Mouse (Mus musculus): Measurements from ENCODE around the gene Tbcd. TPM values are rescaled to one million over a fixed set of nuclear protein-coding genes. Genes with fewer than 3 reads are reported as not detected.
A peak's percentile ranks its signal among the peaks of the same experiment; 100 is the strongest.

The Tbcd gene
- polyA plus RNA-seq, 1 experiment from 2014 or later, result 40.8 TPM

GRCm38 (mm10) chr11:121508478-121508877, 56.7 kb downstream of the Tbcd start:
- Histone ChIP-seq H3K9me3 (ENCODE audit: low read length) (no peaks in the 10 kb centered on the region), H3K36me3 (ENCODE audit: insufficient read depth, low read length) (peaks cover 7% of the 10 kb centered on the region; the same call in 1 of the 2 replicates), H3K4me3 (ENCODE audit: low read length) (no peak overlapping the region), H3K27ac (ENCODE audit: low read length) (no peak overlapping the region), H3K9ac (replicated peaks; ENCODE audit: low read length) (no peak overlapping the region), H3K4me1 (ENCODE audit: insufficient read depth, low read length) (peaks cover 7% of the 10 kb centered on the region; the same call in 1 of the 2 replicates), H3K27me3 (ENCODE audit: insufficient read depth, low read length) (no peaks in the 10 kb centered on the region), H3K4me2 (replicated peaks; ENCODE audit: low read depth, low read length) (no peak overlapping the region)
- no peak for ATAC-seq (ENCODE audit: low FRiP score, low TSS enrichment)
- 77% methylated on average over 4 of the region's 4 CpGs for WGBS

- no peak overlapping the region for H3K4me2 ChIP-seq (replicated peaks; ENCODE audit: low read depth, low read length)
- peaks cover 7% of the 10 kb centered on the region; the same call in 1 of the 2 replicates for H3K4me1 ChIP-seq (ENCODE audit: insufficient read depth, low read length)
- H3K9ac ChIP-seq (replicated peaks; ENCODE audit: low read length), result no peak overlapping the region
- H3K9me3 ChIP-seq (ENCODE audit: low read length), result no peaks in the 10 kb centered on the region
- H3K4me3 ChIP-seq (ENCODE audit: low read length), result no peak overlapping the region
- H3K36me3 ChIP-seq (ENCODE audit: insufficient read depth, low read length), result peaks cover 2% of the 10 kb centered on the region; the same call in 1 of the 2 replicates
- H3K27ac ChIP-seq (ENCODE audit: low read length), result no peak overlapping the region
- no peaks in the 10 kb centered on the region for H3K27me3 ChIP-seq (ENCODE audit: insufficient read depth, low read length)
- 55% methylated on average over 9 of the region's 9 CpGs for whole genome bisulfite sequencing
- ATAC-seq (ENCODE audit: low FRiP score, low TSS enrichment), result no peak
Observed at GRCm38 (mm10) chr11:121510512-121511246, 58.9 kb downstream of the Tbcd start.

- ATAC-seq (ENCODE audit: low FRiP score, low TSS enrichment), result no peak
- H3K9ac ChIP-seq (replicated peaks; ENCODE audit: low read length), result no peak overlapping the region
- H3K27ac ChIP-seq (ENCODE audit: low read length), result no peak overlapping the region
- peaks cover 8% of the 10 kb centered on the region; the same call in 1 of the 2 replicates for H3K4me1 ChIP-seq (ENCODE audit: insufficient read depth, low read length)
- no peak overlapping the region for H3K4me2 ChIP-seq (replicated peaks; ENCODE audit: low read depth, low read length)
- H3K4me3 ChIP-seq (ENCODE audit: low read length), result no peak overlapping the region
- H3K9me3 ChIP-seq (ENCODE audit: low read length), result no peaks in the 10 kb centered on the region
- H3K27me3 ChIP-seq (ENCODE audit: insufficient read depth, low read length), result no peaks in the 10 kb centered on the region
- 90% methylated on average over 8 of the region's 8 CpGs for WGBS
- no peaks in the 10 kb centered on the region for H3K36me3 ChIP-seq (ENCODE audit: insufficient read depth, low read length)
Observed at GRCm38 (mm10) chr11:121512896-121513572, 61.3 kb downstream of the Tbcd start.

- Histone ChIP-seq H3K4me2 (replicated peaks; ENCODE audit: low read depth, low read length) (no peak overlapping the region), H3K9ac (replicated peaks; ENCODE audit: low read length) (no peak overlapping the region), H3K4me1 (ENCODE audit: insufficient read depth, low read length) (peaks cover 5% of the 10 kb centered on the region; the same call in 1 of the 2 replicates), H3K4me3 (ENCODE audit: low read length) (no peak overlapping the region), H3K36me3 (ENCODE audit: insufficient read depth, low read length) (no peaks in the 10 kb centered on the region), H3K27ac (ENCODE audit: low read length) (no peak overlapping the region), H3K9me3 (ENCODE audit: low read length) (no peaks in the 10 kb centered on the region), H3K27me3 (ENCODE audit: insufficient read depth, low read length) (no peaks in the 10 kb centered on the region)
- 85% methylated on average over 9 of the region's 9 CpGs for WGBS
- no peak for ATAC-seq (ENCODE audit: low FRiP score, low TSS enrichment)
Observed at GRCm38 (mm10) chr11:121515996-121516395, 64.2 kb downstream of the Tbcd start.

GRCm38 (mm10) chr11:121516906-121517305, 65.2 kb downstream of the Tbcd start:
- Histone ChIP-seq H3K27ac (ENCODE audit: low read length) (no peak overlapping the region), H3K4me2 (replicated peaks; ENCODE audit: low read depth, low read length) (no peak overlapping the region), H3K36me3 (ENCODE audit: insufficient read depth, low read length) (no peaks in the 10 kb centered on the region), H3K9me3 (ENCODE audit: low read length) (no peaks in the 10 kb centered on the region), H3K4me1 (ENCODE audit: insufficient read depth, low read length) (peaks cover 5% of the 10 kb centered on the region; the same call in 1 of the 2 replicates), H3K27me3 (ENCODE audit: insufficient read depth, low read length) (no peaks in the 10 kb centered on the region), H3K9ac (replicated peaks; ENCODE audit: low read length) (no peak overlapping the region), H3K4me3 (ENCODE audit: low read length) (no peak overlapping the region)
- ATAC-seq (ENCODE audit: low FRiP score, low TSS enrichment), result no peak
- WGBS, result 80% methylated on average over 3 of the region's 3 CpGs

- H3K4me3 ChIP-seq (ENCODE audit: low read length), result no peak overlapping the region
- no peaks in the 10 kb centered on the region for H3K36me3 ChIP-seq (ENCODE audit: insufficient read depth, low read length)
- H3K9me3 ChIP-seq (ENCODE audit: low read length), result no peaks in the 10 kb centered on the region
- H3K27me3 ChIP-seq (ENCODE audit: insufficient read depth, low read length), result no peaks in the 10 kb centered on the region
- H3K4me2 ChIP-seq (replicated peaks; ENCODE audit: low read depth, low read length), result no peak overlapping the region
- no peak overlapping the region for H3K9ac ChIP-seq (replicated peaks; ENCODE audit: low read length)
- peaks cover 5% of the 10 kb centered on the region; the same call in 1 of the 2 replicates for H3K4me1 ChIP-seq (ENCODE audit: insufficient read depth, low read length)
- ATAC-seq (ENCODE audit: low FRiP score, low TSS enrichment), result no peak
- no peak overlapping the region for H3K27ac ChIP-seq (ENCODE audit: low read length)
- WGBS, result 72% methylated on average over 17 of the region's 17 CpGs
Observed at GRCm38 (mm10) chr11:121517687-121518465, 66.1 kb downstream of the Tbcd start.

- no peak within 1 kb of the TSS for H3K9ac ChIP-seq (replicated peaks; ENCODE audit: low read length)
- no peak within 1 kb of the TSS for H3K4me3 ChIP-seq (ENCODE audit: low read length)
- 15% methylated on average over 10 of the region's 10 CpGs for WGBS
- H3K9me3 ChIP-seq (ENCODE audit: low read length), result no peaks in the 10 kb centered on the region
- H3K36me3 ChIP-seq (ENCODE audit: insufficient read depth, low read length), result no peaks in the 10 kb centered on the region
- H3K27ac ChIP-seq (ENCODE audit: low read length), result no peak within 1 kb of the TSS
- no peaks in the 10 kb centered on the region for H3K27me3 ChIP-seq (ENCODE audit: insufficient read depth, low read length)
- no peak within 1 kb of the TSS for H3K4me2 ChIP-seq (replicated peaks; ENCODE audit: low read depth, low read length)
- peaks cover 5% of the 10 kb centered on the region; the same call in 1 of the 2 replicates for H3K4me1 ChIP-seq (ENCODE audit: insufficient read depth, low read length)
- ATAC-seq (ENCODE audit: low FRiP score, low TSS enrichment), result peak; percentile 76; the same call in 1 of the 2 replicates
Observed at GRCm38 (mm10) chr11:121519131-121519530, 67.4 kb downstream of the Tbcd start, which contains the start of gene Zfp750. Gene Zfp750 (minus strand): TSS chr11:121519333.

- Histone ChIP-seq H3K9ac (replicated peaks; ENCODE audit: low read length) (no peak overlapping the region), H3K4me1 (ENCODE audit: insufficient read depth, low read length) (peaks cover 5% of the 10 kb centered on the region; the same call in 1 of the 2 replicates), H3K27ac (ENCODE audit: low read length) (no peak overlapping the region), H3K27me3 (ENCODE audit: insufficient read depth, low read length) (no peaks in the 10 kb centered on the region), H3K4me3 (ENCODE audit: low read length) (no peak overlapping the region), H3K9me3 (ENCODE audit: low read length) (no peaks in the 10 kb centered on the region), H3K36me3 (ENCODE audit: insufficient read depth, low read length) (no peaks in the 10 kb centered on the region), H3K4me2 (replicated peaks; ENCODE audit: low read depth, low read length) (no peak overlapping the region)
- ATAC-seq (ENCODE audit: low FRiP score, low TSS enrichment), result no peak
- 80% methylated on average over 7 of the region's 7 CpGs for WGBS
Observed at GRCm38 (mm10) chr11:121519703-121520102, 68.0 kb downstream of the Tbcd start.

GRCm38 (mm10) chr11:121520761-121521160, 69.0 kb downstream of the Tbcd start:
- ATAC-seq (ENCODE audit: low FRiP score, low TSS enrichment), result no peak
- peaks cover 5% of the 10 kb centered on the region; the same call in 1 of the 2 replicates for H3K4me1 ChIP-seq (ENCODE audit: insufficient read depth, low read length)
- H3K9me3 ChIP-seq (ENCODE audit: low read length), result no peaks in the 10 kb centered on the region
- no peak overlapping the region for H3K4me3 ChIP-seq (ENCODE audit: low read length)
- no peaks in the 10 kb centered on the region for H3K36me3 ChIP-seq (ENCODE audit: insufficient read depth, low read length)
- H3K4me2 ChIP-seq (replicated peaks; ENCODE audit: low read depth, low read length), result no peak overlapping the region
- H3K27me3 ChIP-seq (ENCODE audit: insufficient read depth, low read length), result no peaks in the 10 kb centered on the region
- no peak overlapping the region for H3K27ac ChIP-seq (ENCODE audit: low read length)
- no peak overlapping the region for H3K9ac ChIP-seq (replicated peaks; ENCODE audit: low read length)
- WGBS, result 91% methylated on average over 2 of the region's 2 CpGs

Data from kidney, embryonic 16.5 days (tissue).